Mouse (Mus musculus): ENCODE measurements around the gene 1190005I06Rik.
A peak's percentile ranks its signal among the peaks of the same experiment; 100 is the strongest.

1190005I06Rik gene

GRCm38 (mm10) chr8:120619235-120620180 is 27.9 kb downstream of the 1190005I06Rik start:
- DNase-seq: peak; percentile 34

DNA sequence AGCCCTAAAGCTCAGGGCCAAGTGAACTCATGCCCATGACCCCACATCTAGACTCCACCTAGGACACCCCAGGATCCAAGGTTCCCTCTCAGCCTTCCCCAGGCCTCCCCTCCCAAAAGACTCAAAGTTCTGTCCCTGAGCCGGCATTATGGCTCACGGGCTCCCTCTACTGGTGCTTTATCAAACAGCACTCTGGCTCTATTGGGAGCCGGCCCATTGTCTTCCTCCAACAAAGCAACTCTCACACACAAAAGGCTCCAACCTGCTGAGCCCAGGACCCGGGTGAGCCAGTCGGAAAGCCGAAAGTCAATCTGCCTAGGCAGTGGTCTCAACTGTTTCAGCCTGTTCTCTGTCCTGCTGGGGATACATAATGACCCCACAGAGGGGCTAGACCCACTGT is 29.3 kb downstream of the 1190005I06Rik start:
- peak; percentile 48 for DNase-seq

DNA sequence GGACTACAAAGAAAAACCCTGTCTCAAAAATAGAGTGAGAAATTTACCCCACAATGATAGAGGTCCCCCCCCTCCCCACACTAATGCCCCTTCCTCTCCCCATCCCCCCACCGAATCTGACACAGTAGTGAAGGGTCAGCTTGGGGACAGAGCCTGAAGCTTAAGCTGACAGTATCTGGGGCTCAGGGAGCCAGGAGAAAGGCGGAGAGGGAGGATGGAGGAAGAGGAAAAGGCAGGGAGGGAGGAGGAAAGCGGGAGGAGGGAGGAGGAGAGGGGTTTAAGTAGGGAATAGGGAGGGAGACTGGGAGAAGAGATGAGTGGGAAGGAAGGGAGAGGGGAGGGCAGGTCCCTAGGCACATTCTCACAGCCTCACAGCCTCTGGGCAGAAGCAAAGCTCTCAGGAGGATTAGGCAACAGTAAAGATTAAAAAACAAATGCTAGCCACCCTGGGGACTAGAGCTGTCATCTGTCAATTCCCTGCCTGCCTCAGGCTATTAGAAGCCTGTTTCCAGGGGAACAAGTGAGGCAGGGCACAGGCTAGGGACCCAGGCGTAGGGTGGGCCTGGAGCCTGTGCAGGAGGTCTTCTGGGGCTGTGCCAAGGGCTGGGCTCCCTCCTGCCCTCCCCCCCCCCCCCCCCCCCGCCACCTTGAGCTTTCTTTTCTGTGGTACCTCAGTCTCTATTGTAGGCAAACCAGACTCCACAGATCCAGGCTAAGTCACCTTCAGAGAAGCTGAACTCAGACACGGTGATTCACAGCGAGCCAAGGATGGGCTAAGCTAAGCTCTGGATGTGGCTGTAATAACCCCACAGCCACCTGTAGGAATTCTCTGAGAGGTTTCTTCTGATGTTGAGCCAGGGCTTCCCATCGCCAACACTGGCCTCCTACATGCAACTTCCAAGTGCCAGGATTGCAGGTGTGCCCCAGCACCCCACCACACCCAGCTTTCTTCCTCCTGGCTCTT is 30.5 kb downstream of the 1190005I06Rik start:
- no peak for DNase-seq

GRCm38 (mm10) chr8:120614491-120614890 is 32.9 kb downstream of the 1190005I06Rik start:
- DNase-seq: no peak

DNA sequence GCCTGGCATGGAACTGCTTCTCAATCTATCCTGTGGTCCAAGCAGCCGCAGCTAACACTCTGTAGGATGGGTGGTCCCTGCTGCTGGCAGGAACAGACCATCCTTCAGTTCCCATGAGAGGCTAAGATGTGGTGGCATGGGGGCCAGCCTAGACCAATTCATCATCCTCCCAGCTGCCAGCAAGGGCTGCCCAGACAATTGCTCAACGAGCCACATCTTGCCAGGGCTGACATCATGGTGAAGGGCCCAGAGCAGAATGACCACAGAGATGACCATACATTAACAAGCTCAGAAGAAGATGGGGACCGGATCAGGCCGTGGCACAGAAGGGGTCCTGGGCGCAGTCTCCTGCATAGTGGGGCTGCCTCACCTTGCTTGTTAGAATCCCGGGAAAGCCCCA is 36.6 kb downstream of the 1190005I06Rik start:
- no peak for DNase-seq

- peak; percentile 65 for DNase-seq
Observed at GRCm38 (mm10) chr8:120607885-120608284, 39.5 kb downstream of the 1190005I06Rik start.

GRCm38 (mm10) chr8:120607460-120607859 is 40.0 kb downstream of the 1190005I06Rik start:
- no peak for DNase-seq

GRCm38 (mm10) chr8:120602672-120603071 is 44.8 kb downstream of the 1190005I06Rik start:
- DNase-seq: no peak

- DNase-seq: peak; percentile 75
Observed at GRCm38 (mm10) chr8:120599504-120599903, 47.9 kb downstream of the 1190005I06Rik start.

DNA sequence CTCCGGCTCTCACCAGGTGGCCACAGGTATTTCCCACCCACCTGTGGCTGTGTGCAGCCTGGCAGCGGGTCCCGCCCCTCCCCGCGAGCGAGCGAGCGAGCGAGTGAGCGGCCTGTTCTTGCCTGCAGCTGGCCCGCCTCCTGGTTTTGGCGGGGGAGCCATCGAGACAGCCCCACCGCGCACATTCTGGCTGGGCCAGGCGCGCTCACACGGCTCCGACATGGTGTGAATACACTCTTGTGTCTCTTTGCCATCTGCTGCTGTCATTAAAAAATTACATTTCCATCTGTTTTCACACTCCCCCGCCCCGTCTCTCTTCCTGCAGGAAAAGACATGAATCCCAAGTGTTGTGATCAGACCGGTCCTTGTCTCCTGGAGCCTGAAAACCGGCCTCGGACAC is 48.9 kb downstream of the 1190005I06Rik start:
- DNase-seq: peak; percentile 82

DNA sequence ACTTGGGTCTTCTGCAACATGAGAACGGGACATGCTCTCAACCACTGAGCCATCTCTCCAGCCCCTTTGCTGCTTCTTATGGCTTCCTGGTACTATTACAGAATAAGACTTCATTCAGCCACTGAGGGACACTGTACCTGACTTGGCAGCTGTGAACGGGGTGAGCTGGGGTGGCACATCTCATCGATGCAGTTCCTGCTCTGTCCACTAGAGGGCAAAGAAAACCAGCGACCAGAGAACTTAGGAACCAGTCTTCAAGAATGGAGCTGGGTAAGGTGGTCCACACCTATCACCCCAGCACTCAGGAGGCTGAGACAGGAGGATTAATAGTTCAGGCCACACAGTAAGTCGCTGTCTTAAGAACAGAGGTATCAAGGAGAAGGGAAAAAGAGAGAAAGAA is 51.5 kb downstream of the 1190005I06Rik start:
- no peak for DNase-seq

GRCm38 (mm10) chr8:120594571-120594970 is 52.9 kb downstream of the 1190005I06Rik start:
- no peak for DNase-seq

DNA sequence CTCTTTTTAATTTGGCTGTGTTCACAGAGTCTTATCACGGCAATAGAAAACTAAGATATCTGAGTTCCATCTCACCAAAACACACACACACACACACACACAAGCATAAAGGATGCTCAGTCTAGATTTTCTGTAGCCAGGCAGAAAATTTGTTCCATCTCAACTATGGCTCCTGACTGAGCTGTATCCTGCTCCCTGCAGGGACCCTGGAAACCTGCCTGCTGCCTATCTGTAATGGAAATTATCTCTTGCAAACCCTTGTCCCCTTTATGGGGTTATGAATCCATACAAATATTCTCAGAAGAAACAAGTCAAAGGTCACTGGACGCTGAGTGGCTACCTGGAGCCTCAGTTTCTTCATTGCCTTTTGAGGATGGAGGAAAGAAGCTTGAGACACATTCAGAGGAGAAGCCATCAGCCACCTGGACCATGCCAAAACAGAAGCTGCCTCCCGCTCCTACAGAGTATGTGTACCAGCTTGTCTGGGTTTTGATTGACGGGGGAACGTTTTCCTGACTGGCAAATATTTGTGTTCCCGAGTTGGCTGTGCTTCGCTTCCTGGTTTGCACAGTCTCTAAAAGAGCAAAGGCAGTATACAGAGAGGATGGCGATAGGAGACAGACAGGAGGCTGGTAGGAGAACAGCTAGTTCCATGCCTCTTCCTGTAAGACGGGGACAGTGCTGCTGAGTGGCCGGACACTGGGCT is 55.7 kb downstream of the 1190005I06Rik start:
- no peak for DNase-seq

- peak; percentile 78 for DNase-seq
Observed at GRCm38 (mm10) chr8:120589921-120590320, 57.5 kb downstream of the 1190005I06Rik start.

GRCm38 (mm10) chr8:120588908-120589771 is 58.3 kb downstream of the 1190005I06Rik start, which contains the start of gene Gins2:
TSS of gene Gins2 (minus strand) at chr8:120589304.
- peak; percentile 100 for DNase-seq

DNA sequence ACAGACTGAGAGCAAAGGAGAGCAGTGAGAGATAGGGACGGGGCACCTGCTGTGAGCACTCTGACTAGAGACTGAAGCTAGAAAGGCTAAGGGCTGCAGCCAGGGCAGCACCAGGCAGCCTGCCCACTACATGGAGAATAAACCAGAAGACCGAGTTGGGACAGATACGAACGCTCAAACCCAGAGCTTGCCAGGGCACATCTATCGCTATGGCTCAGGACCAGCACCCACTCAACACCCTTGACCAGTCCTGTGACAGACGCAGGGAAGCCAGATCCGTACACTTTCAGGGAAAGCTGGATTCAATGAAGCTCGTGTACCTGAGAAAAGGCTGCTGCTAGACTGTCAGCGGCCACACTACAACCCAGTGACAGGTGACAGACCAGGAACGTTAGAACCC is 61.9 kb downstream of the 1190005I06Rik start:
- no peak for DNase-seq

GRCm38 (mm10) chr8:120581811-120582210 is 65.6 kb downstream of the 1190005I06Rik start:
- DNase-seq: no peak

- no peak for DNase-seq
Observed at GRCm38 (mm10) chr8:120581329-120581728, 66.1 kb downstream of the 1190005I06Rik start.

DNA sequence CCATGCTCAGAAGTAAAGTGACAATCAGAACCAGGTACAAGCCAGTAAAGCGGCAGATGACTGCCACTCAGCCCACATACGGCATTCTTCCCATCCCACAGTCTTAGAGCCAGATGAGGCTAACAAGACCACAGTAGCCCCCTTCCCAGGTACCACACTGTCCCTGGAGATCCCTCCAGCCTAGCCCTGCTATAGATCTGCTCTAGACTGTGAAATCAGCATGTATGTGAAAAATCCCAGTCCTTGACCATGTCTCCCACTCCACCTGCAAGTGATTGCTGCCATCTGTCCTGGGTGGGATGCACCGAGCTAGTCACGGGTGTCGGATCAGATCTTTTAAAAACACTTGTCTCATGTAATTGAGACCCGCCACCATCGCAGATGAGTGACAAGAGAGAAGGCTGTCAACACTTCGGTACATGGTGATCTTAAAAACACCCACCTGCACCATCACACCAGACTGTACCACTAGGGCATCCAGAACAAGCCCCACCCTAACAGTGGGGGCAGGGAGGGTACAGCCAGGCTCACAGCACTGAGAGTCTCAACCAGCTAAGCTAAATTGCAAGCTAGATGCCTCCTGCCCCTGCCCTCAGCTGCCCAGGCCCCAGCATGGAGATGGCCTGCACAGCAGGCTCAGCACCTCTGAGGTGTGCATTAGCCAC is 67.0 kb downstream of the 1190005I06Rik start:
- DNase-seq: no peak

DNA sequence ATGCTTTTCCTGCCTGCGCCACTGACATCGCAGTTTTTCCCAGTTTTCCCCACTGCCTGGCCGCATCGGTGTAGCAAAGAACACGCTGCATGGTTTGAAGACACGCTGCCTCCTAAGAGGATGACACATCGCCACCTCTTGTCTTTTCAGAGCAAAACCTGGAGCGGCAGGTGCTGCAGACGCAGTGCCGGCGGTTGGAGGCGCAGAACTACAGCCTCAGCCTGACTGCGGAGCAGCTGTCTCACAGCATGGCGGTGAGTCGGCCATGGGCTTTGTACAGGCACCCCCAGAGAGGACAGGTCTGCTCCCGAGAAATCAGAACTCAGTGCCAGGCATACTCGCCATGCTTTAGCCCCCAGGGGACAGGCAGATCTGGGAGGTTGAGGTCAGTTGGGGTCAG is 69.6 kb downstream of the 1190005I06Rik start:
- DNase-seq: peak; percentile 66

DNA sequence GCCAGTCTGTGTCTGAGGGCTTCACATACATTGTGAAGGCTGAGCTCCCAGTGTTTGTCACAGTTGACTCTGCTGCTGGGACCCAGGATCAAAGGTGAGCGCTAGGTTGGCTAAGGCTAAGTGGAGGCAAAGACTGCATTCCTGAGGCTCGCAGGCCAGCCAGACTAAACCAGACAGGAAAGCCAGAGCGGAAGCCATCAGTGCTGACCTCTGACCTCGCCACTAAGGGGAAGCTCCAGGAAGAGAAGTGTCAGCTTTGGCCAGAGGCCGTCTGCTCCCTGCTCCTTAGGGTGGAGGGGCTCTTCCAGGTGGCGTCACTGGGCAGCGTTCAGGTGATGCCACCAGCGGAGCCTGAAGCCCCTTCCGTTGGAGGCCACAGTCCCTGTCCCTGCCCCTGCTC is 71.6 kb downstream of the 1190005I06Rik start:
- no peak for DNase-seq

Data from cerebellum, adult 9-11 months (tissue).